Mouse (Mus musculus) stomach, adult 2 months (tissue): ENCODE measurements around the gene Zfp607a. TPM values are rescaled to one million over a fixed set of nuclear protein-coding genes. Genes with fewer than 3 reads are reported as not detected.

Source experiments
- polyA plus RNA-seq: library from polyadenylated mRNA; depleted of rRNA; stranded (reverse); fragments of >200 nt; gene quantifications from 2 replicates; pipeline ENCODE4 v1.2.3, GENCODE M21; 2012; rRNA removed

Zfp607a gene
- polyA plus RNA-seq = 0.09 and 0.11 TPM in 2 replicates

GRCm38 (mm10) chr7:27857227-27857626 is at the start of gene Zfp607a:
TSS of gene Zfp607a (plus strand) at chr7:27857527.

GRCm38 (mm10) chr7:27838323-27839249 is 18.7 kb upstream of the Zfp607a start, which contains the start of gene Zfp59:
TSS of gene Zfp59 (plus strand) at chr7:27838607.

DNA sequence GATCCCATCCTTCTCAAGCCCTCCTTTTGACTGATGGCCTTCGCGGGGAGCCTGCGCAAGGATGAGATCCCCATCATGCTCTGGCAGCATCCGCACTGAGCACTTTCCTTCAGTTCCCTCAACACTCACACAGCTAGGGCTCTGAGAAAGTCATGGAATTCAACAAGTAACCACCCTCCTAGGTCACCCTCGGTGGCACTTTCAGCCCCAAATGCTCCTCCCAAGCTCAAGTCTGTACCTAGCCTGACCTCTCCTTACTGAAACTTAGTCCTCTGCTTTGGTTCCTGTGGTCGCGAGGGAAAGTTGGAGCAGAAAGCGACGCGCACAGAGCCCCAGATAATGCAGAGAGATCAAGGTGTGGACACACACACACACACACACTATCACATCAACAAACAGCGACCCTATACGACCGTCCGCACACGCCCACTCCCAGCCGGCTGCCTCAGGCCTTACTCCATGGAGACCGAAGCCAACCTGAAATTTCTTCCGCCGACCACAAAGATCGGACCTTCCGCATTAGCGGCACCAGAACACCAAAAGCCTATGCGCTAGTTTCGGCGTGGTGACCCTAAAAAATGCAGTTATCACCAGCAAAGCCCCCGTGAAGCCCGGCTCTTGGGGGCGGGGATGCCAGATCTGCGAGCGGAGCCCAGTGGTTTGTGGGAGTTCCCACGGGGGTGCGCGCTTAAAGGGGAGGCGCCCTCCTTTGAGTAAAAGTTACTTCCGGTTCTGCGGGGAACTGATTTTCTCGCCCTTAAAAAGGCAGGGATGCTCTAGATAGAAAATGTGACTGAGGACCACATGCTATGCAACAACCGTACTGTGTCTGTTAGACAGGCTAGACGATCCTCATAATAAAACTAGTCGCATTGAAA is 71.7 kb downstream of the Zfp607a start, which contains the start of gene Zfp974:
TSS of gene Zfp974 (minus strand) at position 643 of the 878 bp plus-strand sequence.

Other genes starting within 250 kb of the Zfp607a start
- gene Ttc9b, start 203.6 kb upstream of the Zfp607a start, polyA plus RNA-seq = 0.04 and 0.30 TPM in 2 replicates
- 11.8 and 20.9 TPM in 2 replicates for gene Map3k10, start 182.9 kb upstream of the Zfp607a start, polyA plus RNA-seq
- gene Zfp607b, start 168.2 kb upstream of the Zfp607a start, polyA plus RNA-seq = 0.47 TPM in 1 of 2 replicates, not detected in the other
- 0.09 and 0.19 TPM in 2 replicates for gene Zfp60, start 126.1 kb upstream of the Zfp607a start, polyA plus RNA-seq
- 0.08 and 0.10 TPM in 2 replicates for gene Zfp626, start 50.3 kb upstream of the Zfp607a start, polyA plus RNA-seq
- 0.02 and 0.05 TPM in 2 replicates for gene Zfp59, start 18.9 kb upstream of the Zfp607a start, polyA plus RNA-seq
- 0.01 and 0.31 TPM in 2 replicates for gene Zfp974, start 71.9 kb downstream of the Zfp607a start, polyA plus RNA-seq
- gene Zfp780b, start 121.6 kb downstream of the Zfp607a start, polyA plus RNA-seq = 0.11 and 0.30 TPM in 2 replicates
- 0.02 and 0.08 TPM in 2 replicates for gene Zfp850, start 156.6 kb downstream of the Zfp607a start, polyA plus RNA-seq
- gene Psmc4, start 192.6 kb downstream of the Zfp607a start, polyA plus RNA-seq = 43.1 and 46.4 TPM in 2 replicates
- 108 and 143 TPM in 2 replicates for gene Fcgbp, start 213.7 kb downstream of the Zfp607a start, polyA plus RNA-seq